Mouse (Mus musculus) urinary bladder, postnatal 36 days (tissue): ENCODE data around the gene Hspa4.

Experiments
- DNase-seq, 2 experiments: peaks; one replicate each; pipeline ENCODE4 v3.0.0; 2022; ENCODE audit warnings: low spot score in 2 of 2, mixed read lengths in 1 of 2

Hspa4 gene

DNA sequence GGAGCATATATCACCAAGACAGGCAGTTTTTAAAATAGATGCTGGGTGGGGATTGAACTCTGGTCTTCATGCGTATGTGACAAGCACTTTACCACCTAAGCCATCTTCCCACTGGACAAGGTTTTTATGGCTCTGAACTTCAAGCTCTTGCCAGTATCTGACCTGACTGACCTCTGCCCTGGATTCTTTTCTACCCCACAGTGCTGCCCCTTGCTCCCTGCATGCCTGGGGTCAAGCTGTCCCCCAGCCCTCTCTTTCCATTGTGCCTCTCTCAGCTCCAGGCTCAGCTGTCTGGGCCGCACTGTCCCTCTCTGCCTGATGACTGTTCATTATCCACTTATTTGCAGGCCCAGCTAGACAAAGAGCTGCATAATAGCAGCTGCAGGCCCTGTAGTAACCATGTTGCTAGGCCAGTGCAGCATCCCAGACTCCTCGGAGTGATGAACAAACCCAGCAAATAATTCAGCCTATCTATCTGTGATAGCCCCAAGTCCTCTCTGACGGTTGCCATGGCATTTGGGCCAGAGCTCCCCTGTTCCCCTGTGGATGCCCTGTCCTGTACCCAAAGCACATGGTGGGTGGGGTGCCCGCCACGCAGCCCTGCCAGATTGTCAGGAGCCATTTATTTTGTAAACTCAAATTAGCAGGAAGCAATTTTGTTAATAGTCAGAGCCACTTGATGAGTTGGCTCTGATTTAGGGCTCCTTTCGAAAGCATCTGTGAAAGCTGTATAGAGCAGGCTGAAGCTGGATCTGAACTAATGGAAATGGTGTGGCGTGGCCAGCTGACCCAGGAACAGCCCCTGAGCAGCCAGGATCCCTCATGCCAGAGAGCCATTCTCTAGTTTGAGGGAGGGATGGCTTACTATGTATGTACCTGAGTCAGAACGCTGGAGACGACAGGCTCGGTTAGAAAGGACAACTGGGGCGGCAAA is 47.8 kb downstream of the Hspa4 start:
- no peak for DNase-seq

DNA sequence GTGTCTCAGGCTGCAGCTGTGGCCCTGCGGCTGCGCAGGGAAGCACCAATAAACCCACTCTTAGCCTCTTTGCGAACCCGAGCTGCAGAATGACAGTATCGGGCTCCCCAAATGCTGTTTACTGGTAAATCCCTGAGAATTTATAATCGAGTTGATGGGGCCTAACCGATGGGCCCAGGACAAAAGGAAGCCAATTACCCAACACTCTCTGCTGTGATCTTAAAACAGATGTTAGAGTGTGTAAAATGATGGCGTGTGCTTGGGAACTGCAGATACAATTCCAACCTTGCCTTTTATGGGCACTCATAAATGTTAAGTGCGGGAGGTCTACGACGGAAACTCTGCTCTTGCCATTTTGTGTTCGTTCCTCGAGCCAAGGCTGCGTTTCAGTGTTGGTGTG is 49.5 kb downstream of the Hspa4 start:
- DNase-seq = no peak

DNA sequence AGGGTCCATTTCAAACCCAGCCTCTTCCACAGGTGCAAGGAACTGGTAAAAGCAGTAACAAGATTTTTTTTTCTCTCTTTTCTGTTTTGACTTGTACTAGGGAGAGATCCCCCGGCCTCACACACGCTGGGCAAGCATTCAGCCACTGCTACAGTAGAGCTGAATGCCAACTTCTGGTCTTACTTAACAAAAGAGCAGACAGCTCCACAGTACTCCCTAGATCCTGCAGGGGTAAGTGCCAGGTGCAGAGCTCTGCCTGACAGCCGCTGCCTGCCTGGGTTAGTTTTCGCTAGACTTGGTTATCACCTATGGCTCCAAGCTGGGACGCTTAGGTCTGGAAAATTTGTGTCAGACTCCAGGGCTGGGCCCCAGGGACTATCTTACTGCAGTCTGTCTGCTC is 50.6 kb downstream of the Hspa4 start:
- no peak for DNase-seq

DNA sequence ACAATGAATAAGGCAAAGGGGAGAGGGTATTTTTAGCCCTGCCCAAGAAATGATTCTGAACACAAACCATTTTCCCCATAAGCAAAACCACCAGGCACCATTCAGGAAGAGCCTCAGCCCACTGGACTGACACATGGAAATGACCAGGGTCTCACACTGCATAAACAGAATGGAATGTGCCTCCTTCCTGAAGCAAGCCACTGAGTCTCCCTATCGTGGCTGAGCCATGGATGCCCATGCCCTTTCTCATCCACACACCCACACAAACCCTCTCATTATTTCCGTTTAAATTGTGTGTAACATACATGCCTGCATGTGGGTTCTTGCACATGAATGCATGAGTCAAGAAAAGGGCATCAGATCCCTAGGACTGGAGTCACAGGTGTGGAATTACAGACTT is 54.7 kb downstream of the Hspa4 start:
- DNase-seq = no peak

DNA sequence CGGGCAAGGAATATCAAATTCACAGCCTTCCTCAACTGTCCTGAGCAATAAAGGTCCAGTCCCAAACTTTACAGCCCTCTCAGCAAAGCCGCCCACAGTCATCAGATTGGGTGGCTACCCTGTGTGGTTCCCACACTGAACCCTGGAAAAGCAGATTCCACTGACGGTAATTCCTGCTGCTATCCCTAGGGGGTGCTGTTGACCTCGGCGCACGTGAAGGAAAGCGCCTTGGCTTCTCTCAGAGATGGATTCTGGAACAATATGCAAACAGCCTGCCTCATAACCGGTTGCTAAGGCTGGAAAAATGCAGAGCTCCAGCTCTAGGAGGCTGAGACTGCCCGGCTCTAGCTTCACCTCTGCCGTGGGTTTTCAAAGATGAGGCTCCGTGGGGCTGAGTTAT is 57.1 kb downstream of the Hspa4 start:
- peak in 1 of 2 experiments; percentile 19 for DNase-seq

DNA sequence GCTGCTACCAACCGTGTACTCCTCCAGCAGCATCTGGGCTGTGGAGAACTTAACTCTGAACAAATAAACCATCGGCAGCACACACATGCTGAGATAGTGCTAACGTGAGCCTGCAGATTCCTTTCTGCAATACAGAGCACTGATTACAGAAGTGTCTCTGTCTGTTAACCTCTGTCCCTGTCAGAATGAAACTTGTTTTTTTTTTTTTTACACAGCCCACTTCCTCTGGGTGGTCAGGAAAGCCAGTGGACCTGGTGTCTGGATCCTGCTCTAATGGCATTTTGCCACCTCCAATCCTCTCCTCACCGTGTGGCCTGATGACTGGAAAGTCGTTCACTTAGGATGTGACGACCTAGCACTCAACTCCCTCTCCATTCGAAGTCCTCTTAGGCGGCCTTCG is 66.7 kb downstream of the Hspa4 start:
- DNase-seq = no peak

DNA sequence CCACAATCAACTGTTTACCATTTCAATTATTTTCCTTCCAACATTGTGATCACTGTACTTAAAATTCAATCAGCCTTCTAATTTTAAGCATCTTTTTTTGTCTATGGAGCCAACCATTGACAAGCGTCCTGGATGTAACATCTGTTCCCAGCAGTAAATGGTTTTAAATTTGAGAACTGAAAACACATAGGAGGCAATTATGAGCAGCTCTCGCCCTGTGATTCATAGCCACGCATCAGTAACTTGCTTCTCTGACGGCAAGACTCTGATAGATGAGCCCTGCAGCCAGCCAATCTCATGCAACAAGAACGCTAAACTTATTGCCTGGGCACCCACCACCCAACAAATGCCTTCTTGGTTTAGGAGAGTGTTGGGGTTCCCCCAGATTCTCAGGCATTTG is 68.4 kb downstream of the Hspa4 start:
- DNase-seq = no peak

DNA sequence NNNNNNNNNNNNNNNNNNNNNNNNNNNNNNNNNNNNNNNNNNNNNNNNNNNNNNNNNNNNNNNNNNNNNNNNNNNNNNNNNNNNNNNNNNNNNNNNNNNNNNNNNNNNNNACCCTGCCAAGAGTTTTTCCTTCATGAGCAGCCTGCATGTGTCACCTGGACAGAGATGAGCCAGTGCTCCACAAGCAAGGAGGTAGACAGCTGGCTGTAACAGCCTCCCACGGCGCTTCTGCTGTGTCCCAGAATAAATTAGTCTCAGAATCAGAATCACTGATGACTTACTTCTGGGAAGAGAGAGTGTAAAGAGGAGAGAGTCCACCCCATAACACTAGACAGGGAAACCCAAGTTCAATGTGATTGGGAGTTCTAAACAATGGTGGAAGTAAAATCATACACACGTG is 71.2 kb downstream of the Hspa4 start:
- DNase-seq = no peak

DNA sequence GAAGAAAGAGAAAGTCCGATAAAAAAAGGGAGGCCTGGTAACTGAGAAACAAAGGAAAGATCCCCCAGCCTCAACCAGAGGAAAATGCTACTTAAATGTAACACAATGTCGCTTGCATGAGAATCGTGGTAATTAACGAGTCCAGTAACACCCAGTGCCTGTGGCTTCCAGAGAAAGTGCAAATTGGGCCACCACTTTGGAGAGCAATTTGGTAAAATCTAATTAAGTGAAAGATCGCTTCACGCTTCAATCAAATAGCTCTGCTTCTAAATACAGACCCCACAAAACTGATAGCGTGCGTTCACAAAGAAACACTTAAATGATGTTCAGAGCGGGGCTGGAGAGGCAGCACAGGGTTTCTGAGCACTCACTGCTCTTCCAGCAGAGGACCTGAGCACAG is 89.4 kb downstream of the Hspa4 start:
- no peak for DNase-seq
